Mouse (Mus musculus): ENCODE data around the gene Tnrc6c. TPM values are rescaled to one million over a fixed set of nuclear protein-coding genes. Genes with fewer than 3 reads are reported as not detected.

Tnrc6c gene
- polyA plus RNA-seq, 1 experiment from 2014 or later: 3.0 TPM

DNA sequence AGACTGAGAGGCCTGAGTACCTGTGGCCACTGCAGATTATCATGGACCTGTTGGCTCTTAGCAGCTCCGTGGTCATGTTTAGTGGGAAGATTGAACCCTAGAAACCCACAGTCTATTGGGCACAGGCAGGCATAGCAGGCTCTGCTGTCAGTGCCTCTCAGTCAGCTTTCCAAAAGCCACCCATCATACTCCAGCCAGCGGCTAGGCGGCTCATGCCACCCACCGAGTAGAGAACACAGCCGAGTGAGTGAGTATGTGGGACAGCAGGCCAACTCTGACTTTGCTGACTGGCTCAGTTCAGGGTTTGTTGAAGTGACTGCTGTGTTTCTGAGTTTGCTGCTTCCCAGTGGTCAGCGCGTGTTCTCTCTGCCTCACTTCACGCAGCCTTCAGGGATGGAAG lies 88.2 kb downstream of the Tnrc6c start:
- no peak overlapping the region for H3K4me3 ChIP-seq (ENCODE audit: low read depth, low read length)
- no peak overlapping the region for H3K4me2 ChIP-seq (ENCODE audit: low read depth, low read length)
- ATAC-seq: no peak
- TF ChIP-seq CTCF (IDR thresholded peaks at IDR 0.05; ENCODE audit: low read depth) (no peak), EP300 (IDR thresholded peaks at IDR 0.05; ENCODE audit: low read depth) (no peak)
- WGBS (ENCODE audit: insufficient replicate concordance): 91% methylated on average over 8 of the region's 8 CpGs
- peaks cover 83% of the 10 kb centered on the region for H3K36me3 ChIP-seq (replicated peaks; ENCODE audit: insufficient read depth, low read length)
- H3K27ac ChIP-seq (ENCODE audit: low read depth): no peak overlapping the region
- DNase-seq: no peak
- no peak overlapping the region for H3K9ac ChIP-seq (replicated peaks)
- H3K27me3 ChIP-seq (ENCODE audit: insufficient read depth, low read length): no peaks in the 10 kb centered on the region
- no peaks in the 10 kb centered on the region for H3K4me1 ChIP-seq (ENCODE audit: insufficient read depth)
- no peaks in the 10 kb centered on the region for H3K9me3 ChIP-seq (ENCODE audit: low read length)

DNA sequence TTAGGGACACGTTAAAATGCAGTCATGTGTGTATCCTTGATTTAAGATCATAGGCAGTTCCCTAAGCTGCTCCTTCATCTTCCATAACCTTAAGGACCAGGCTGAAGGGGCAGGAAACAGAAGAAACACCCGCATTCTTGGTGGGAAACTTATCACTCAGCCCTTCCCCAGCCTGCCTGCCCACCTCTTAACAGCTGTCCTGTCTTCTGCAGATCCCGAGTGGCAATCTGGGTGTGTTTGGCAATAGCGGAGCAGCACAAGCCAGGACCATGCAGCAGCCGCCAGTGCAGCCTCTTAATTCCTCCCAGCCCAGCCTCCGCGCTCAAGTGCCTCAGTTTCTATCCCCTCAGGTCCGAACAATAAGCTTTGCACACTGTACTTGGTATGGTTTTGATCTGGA lies 88.6 kb downstream of the Tnrc6c start:
- H3K36me3 ChIP-seq (replicated peaks; ENCODE audit: insufficient read depth, low read length): peaks cover 86% of the 10 kb centered on the region
- H3K27me3 ChIP-seq (ENCODE audit: insufficient read depth, low read length): no peaks in the 10 kb centered on the region
- no peaks in the 10 kb centered on the region for H3K4me1 ChIP-seq (ENCODE audit: insufficient read depth)
- no peak overlapping the region for H3K9ac ChIP-seq (replicated peaks)
- WGBS (ENCODE audit: insufficient replicate concordance): 85% methylated on average over 8 of the region's 8 CpGs
- H3K9me3 ChIP-seq (ENCODE audit: low read length): no peaks in the 10 kb centered on the region
- no peak overlapping the region for H3K27ac ChIP-seq (ENCODE audit: low read depth)
- no peak for TF ChIP-seq CTCF (IDR thresholded peaks at IDR 0.05; ENCODE audit: low read depth)
- no peak for TF ChIP-seq EP300 (IDR thresholded peaks at IDR 0.05; ENCODE audit: low read depth)
- no peak overlapping the region for H3K4me2 ChIP-seq (ENCODE audit: low read depth, low read length)
- no peak for ATAC-seq
- no peak for DNase-seq
- no peak overlapping the region for H3K4me3 ChIP-seq (ENCODE audit: low read depth, low read length)

- no peaks in the 10 kb centered on the region for H3K9me3 ChIP-seq (ENCODE audit: low read length)
- no peaks in the 10 kb centered on the region for H3K4me1 ChIP-seq (ENCODE audit: insufficient read depth)
- H3K4me3 ChIP-seq (ENCODE audit: low read depth, low read length): no peak overlapping the region
- WGBS (ENCODE audit: insufficient replicate concordance): 56% methylated on average over 4 of the region's 4 CpGs
- H3K4me2 ChIP-seq (ENCODE audit: low read depth, low read length): no peak overlapping the region
- no peak overlapping the region for H3K9ac ChIP-seq (replicated peaks)
- no peak overlapping the region for H3K27ac ChIP-seq (ENCODE audit: low read depth)
- peaks cover 90% of the 10 kb centered on the region for H3K36me3 ChIP-seq (replicated peaks; ENCODE audit: insufficient read depth, low read length)
- DNase-seq (no peak), ATAC-seq (no peak)
- TF ChIP-seq CTCF (IDR thresholded peaks at IDR 0.05; ENCODE audit: low read depth): no peak
- no peaks in the 10 kb centered on the region for H3K27me3 ChIP-seq (ENCODE audit: insufficient read depth, low read length)
These were observed 89.5 kb downstream of the Tnrc6c start for GRCm38 (mm10) chr11:117743454-117744030.

- Histone ChIP-seq H3K36me3 (replicated peaks; ENCODE audit: insufficient read depth, low read length) (peaks cover 86% of the 10 kb centered on the region), H3K27ac (ENCODE audit: low read depth) (no peak overlapping the region), H3K4me2 (ENCODE audit: low read depth, low read length) (no peak overlapping the region), H3K9me3 (ENCODE audit: low read length) (no peaks in the 10 kb centered on the region), H3K4me3 (ENCODE audit: low read depth, low read length) (no peak overlapping the region), H3K9ac (replicated peaks) (no peak overlapping the region), H3K27me3 (ENCODE audit: insufficient read depth, low read length) (no peaks in the 10 kb centered on the region), H3K4me1 (ENCODE audit: insufficient read depth) (no peaks in the 10 kb centered on the region)
- TF ChIP-seq CTCF (IDR thresholded peaks at IDR 0.05; ENCODE audit: low read depth) (no peak), EP300 (IDR thresholded peaks at IDR 0.05; ENCODE audit: low read depth) (no peak)
- DNase-seq (no peak), ATAC-seq (no peak)
- 85% methylated on average over 4 of the region's 4 CpGs for WGBS (ENCODE audit: insufficient replicate concordance)
These were observed 94.5 kb downstream of the Tnrc6c start for GRCm38 (mm10) chr11:117748628-117749027.

DNA sequence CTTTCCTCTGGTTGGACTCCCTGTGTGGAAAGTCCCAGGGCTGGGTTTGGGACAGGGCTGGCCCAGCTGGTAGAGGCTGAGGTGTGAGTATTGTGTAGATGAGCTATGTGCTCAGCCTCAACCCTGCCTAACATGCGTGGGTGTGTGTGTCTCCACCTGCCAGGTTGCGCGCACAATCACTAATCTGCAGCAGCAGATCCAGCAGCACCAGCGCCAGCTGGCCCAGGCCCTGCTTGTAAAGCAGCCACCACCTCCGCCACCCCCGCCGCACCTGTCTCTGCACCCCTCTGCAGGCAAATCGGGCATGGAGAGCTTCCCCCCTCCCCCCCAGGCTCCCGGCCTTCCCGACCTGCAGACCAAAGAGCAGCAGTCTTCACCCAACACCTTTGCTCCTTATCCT lies 95.3 kb downstream of the Tnrc6c start:
- Histone ChIP-seq H3K27ac (ENCODE audit: low read depth) (no peak overlapping the region), H3K4me1 (ENCODE audit: insufficient read depth) (no peaks in the 10 kb centered on the region), H3K9ac (replicated peaks) (no peak overlapping the region), H3K4me3 (ENCODE audit: low read depth, low read length) (no peak overlapping the region), H3K27me3 (ENCODE audit: insufficient read depth, low read length) (no peaks in the 10 kb centered on the region), H3K9me3 (ENCODE audit: low read length) (no peaks in the 10 kb centered on the region), H3K36me3 (replicated peaks; ENCODE audit: insufficient read depth, low read length) (peaks cover 82% of the 10 kb centered on the region), H3K4me2 (ENCODE audit: low read depth, low read length) (no peak overlapping the region)
- ATAC-seq (no peak), DNase-seq (no peak)
- WGBS (ENCODE audit: insufficient replicate concordance): 80% methylated on average over 9 of the region's 10 CpGs
- TF ChIP-seq CTCF (IDR thresholded peaks at IDR 0.05; ENCODE audit: low read depth) (no peak), EP300 (IDR thresholded peaks at IDR 0.05; ENCODE audit: low read depth) (no peak)

DNA sequence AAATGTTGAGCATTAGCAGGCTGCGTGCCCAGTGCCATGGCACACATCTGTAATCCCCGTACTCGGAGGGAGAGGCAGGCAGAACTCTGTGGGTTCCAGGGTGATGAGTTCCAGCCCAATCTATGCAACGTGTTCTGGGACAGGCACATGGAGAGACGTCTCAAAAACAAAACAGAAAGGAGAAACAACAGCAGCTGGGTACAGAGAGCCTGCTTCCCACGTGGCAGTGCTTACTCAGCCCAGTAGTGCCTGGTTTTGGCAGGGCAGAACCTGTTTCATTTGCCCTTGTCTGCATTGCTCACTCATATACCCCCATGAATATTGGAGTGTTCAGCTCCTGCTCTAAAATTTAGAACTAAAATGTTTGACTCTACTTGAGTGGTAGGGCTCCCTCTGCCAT lies 97.5 kb downstream of the Tnrc6c start:
- ATAC-seq (no peak), DNase-seq (no peak)
- Histone ChIP-seq H3K9me3 (ENCODE audit: low read length) (no peaks in the 10 kb centered on the region), H3K4me3 (ENCODE audit: low read depth, low read length) (no peak overlapping the region), H3K4me1 (ENCODE audit: insufficient read depth) (no peaks in the 10 kb centered on the region), H3K27me3 (ENCODE audit: insufficient read depth, low read length) (no peaks in the 10 kb centered on the region), H3K4me2 (ENCODE audit: low read depth, low read length) (no peak overlapping the region), H3K36me3 (replicated peaks; ENCODE audit: insufficient read depth, low read length) (peaks cover 85% of the 10 kb centered on the region), H3K27ac (ENCODE audit: low read depth) (no peak overlapping the region), H3K9ac (replicated peaks) (no peak overlapping the region)
- WGBS (ENCODE audit: insufficient replicate concordance): 76% methylated on average over 6 of the region's 6 CpGs
- TF ChIP-seq EP300 (IDR thresholded peaks at IDR 0.05; ENCODE audit: low read depth) (no peak), CTCF (IDR thresholded peaks at IDR 0.05; ENCODE audit: low read depth) (no peak)

DNA sequence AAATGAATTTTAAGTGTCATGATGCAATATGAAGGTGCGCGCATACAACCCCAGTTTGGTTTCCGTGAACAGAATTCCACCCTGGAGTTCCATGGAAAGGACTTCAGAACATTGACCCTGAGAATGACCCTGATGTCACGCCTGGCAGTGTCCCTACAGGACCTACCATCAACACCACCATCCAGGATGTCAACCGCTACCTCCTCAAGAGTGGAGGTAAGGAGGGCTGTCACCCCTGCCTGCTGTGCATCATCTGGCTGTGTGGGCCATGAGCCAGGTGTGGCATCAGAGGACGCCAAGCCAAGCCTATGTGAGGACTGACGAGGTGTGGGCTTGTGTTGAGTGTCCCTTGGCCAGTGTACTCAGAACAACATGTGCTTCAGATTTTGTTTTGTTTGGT lies 101.8 kb downstream of the Tnrc6c start:
- ATAC-seq (no peak), DNase-seq (no peak)
- Histone ChIP-seq H3K36me3 (replicated peaks; ENCODE audit: insufficient read depth, low read length) (peaks cover 83% of the 10 kb centered on the region), H3K27me3 (ENCODE audit: insufficient read depth, low read length) (no peaks in the 10 kb centered on the region), H3K4me3 (ENCODE audit: low read depth, low read length) (no peak overlapping the region), H3K4me2 (ENCODE audit: low read depth, low read length) (no peak overlapping the region), H3K9me3 (ENCODE audit: low read length) (no peaks in the 10 kb centered on the region), H3K4me1 (ENCODE audit: insufficient read depth) (no peaks in the 10 kb centered on the region), H3K9ac (replicated peaks) (no peak overlapping the region), H3K27ac (ENCODE audit: low read depth) (no peak overlapping the region)
- TF ChIP-seq CTCF (IDR thresholded peaks at IDR 0.05; ENCODE audit: low read depth): no peak
- no peak for TF ChIP-seq EP300 (IDR thresholded peaks at IDR 0.05; ENCODE audit: low read depth)
- 89% methylated on average over 7 of the region's 7 CpGs for WGBS (ENCODE audit: insufficient replicate concordance)

Data from liver, postnatal 0 days (tissue).